Mouse (Mus musculus): ENCODE measurements at regions not wholly inside any gene's neighbourhood (a gene's known extent, or its start where the extent isn't known, plus 50 kb on each side); places are given as distances from the start of the nearest gene placed in this dataset.

GRCm38 (mm10) chr8:11098790-11099590, 90.7 kb upstream of the Irs2 start:
- Histone ChIP-seq H3K4me2 (ENCODE audit: low read depth, low read length) (0 out of 2 replicates have a peak overlapping the region, but pooled peaks have one; percentile 4), H3K27me3 (ENCODE audit: control insufficient read depth, insufficient read depth, low read length) (no peaks in the 10 kb centered on the region), H3K9me3 (replicated peaks; ENCODE audit: control insufficient read depth, low read length) (no peaks in the 10 kb centered on the region), H3K4me3 (ENCODE audit: low read length) (no peak overlapping the region), H3K36me3 (ENCODE audit: control insufficient read depth, insufficient read depth) (no peaks in the 10 kb centered on the region), H3K27ac (ENCODE audit: low read length) (peak overlapping the region; percentile 21; the same call in 1 of the 2 replicates), H3K9ac (ENCODE audit: low read length) (no peak overlapping the region), H3K4me1 (ENCODE audit: control insufficient read depth, insufficient read depth, low read length) (peaks cover 8% of the 10 kb centered on the region)
- ATAC-seq (replicated peaks; ENCODE audit: extremely low read depth, insufficient read depth, low FRiP score), result no peak
- 72% methylated on average over 11 of the region's 11 CpGs for WGBS

GRCm38 (mm10) chr8:11098228-11098778, 90.0 kb upstream of the Irs2 start:
- 39% methylated on average over 10 of the region's 10 CpGs for WGBS
- no peaks in the 10 kb centered on the region for H3K27me3 ChIP-seq (ENCODE audit: control insufficient read depth, insufficient read depth, low read length)
- H3K9me3 ChIP-seq (replicated peaks; ENCODE audit: control insufficient read depth, low read length), result no peaks in the 10 kb centered on the region
- 0 out of 2 replicates have a peak overlapping the region, but pooled peaks have one; percentile 4 for H3K4me2 ChIP-seq (ENCODE audit: low read depth, low read length)
- no peak overlapping the region for H3K4me3 ChIP-seq (ENCODE audit: low read length)
- H3K4me1 ChIP-seq (ENCODE audit: control insufficient read depth, insufficient read depth, low read length), result peaks cover 8% of the 10 kb centered on the region
- peak; percentile 86 for ATAC-seq (replicated peaks; ENCODE audit: extremely low read depth, insufficient read depth, low FRiP score)
- H3K9ac ChIP-seq (ENCODE audit: low read length), result no peak overlapping the region
- peak overlapping the region; percentile 21; the same call in 1 of the 2 replicates for H3K27ac ChIP-seq (ENCODE audit: low read length)
- no peaks in the 10 kb centered on the region for H3K36me3 ChIP-seq (ENCODE audit: control insufficient read depth, insufficient read depth)

GRCm38 (mm10) chr8:11097813-11098212, 89.6 kb upstream of the Irs2 start:
- no peak overlapping the region for H3K4me3 ChIP-seq (ENCODE audit: low read length)
- no peak overlapping the region for H3K27ac ChIP-seq (ENCODE audit: low read length)
- H3K4me1 ChIP-seq (ENCODE audit: control insufficient read depth, insufficient read depth, low read length), result peaks cover 8% of the 10 kb centered on the region
- no peak overlapping the region for H3K4me2 ChIP-seq (ENCODE audit: low read depth, low read length)
- no peaks in the 10 kb centered on the region for H3K9me3 ChIP-seq (replicated peaks; ENCODE audit: control insufficient read depth, low read length)
- 71% methylated on average over 3 of the region's 3 CpGs for WGBS
- no peaks in the 10 kb centered on the region for H3K27me3 ChIP-seq (ENCODE audit: control insufficient read depth, insufficient read depth, low read length)
- no peak for ATAC-seq (replicated peaks; ENCODE audit: extremely low read depth, insufficient read depth, low FRiP score)
- no peaks in the 10 kb centered on the region for H3K36me3 ChIP-seq (ENCODE audit: control insufficient read depth, insufficient read depth)
- no peak overlapping the region for H3K9ac ChIP-seq (ENCODE audit: low read length)

- ATAC-seq (replicated peaks; ENCODE audit: extremely low read depth, insufficient read depth, low FRiP score), result no peak
- no peak overlapping the region for H3K4me3 ChIP-seq (ENCODE audit: low read length)
- no peak overlapping the region for H3K9ac ChIP-seq (ENCODE audit: low read length)
- no peak overlapping the region for H3K27ac ChIP-seq (ENCODE audit: low read length)
- 55% methylated on average over 8 of the region's 8 CpGs for WGBS
- peaks cover 8% of the 10 kb centered on the region for H3K4me1 ChIP-seq (ENCODE audit: control insufficient read depth, insufficient read depth, low read length)
- no peak overlapping the region for H3K4me2 ChIP-seq (ENCODE audit: low read depth, low read length)
- no peaks in the 10 kb centered on the region for H3K9me3 ChIP-seq (replicated peaks; ENCODE audit: control insufficient read depth, low read length)
- H3K36me3 ChIP-seq (ENCODE audit: control insufficient read depth, insufficient read depth), result no peaks in the 10 kb centered on the region
- no peaks in the 10 kb centered on the region for H3K27me3 ChIP-seq (ENCODE audit: control insufficient read depth, insufficient read depth, low read length)
Measured at GRCm38 (mm10) chr8:11094516-11094915, 86.3 kb upstream of the Irs2 start.

GRCm38 (mm10) chr8:11092348-11092747, 84.1 kb upstream of the Irs2 start:
- no peaks in the 10 kb centered on the region for H3K27me3 ChIP-seq (ENCODE audit: control insufficient read depth, insufficient read depth, low read length)
- H3K4me3 ChIP-seq (ENCODE audit: low read length), result no peak overlapping the region
- H3K4me1 ChIP-seq (ENCODE audit: control insufficient read depth, insufficient read depth, low read length), result no peaks in the 10 kb centered on the region
- no peak for ATAC-seq (replicated peaks; ENCODE audit: extremely low read depth, insufficient read depth, low FRiP score)
- H3K27ac ChIP-seq (ENCODE audit: low read length), result no peak overlapping the region
- no peak overlapping the region for H3K9ac ChIP-seq (ENCODE audit: low read length)
- WGBS, result 40% methylated on average over 4 of the region's 4 CpGs
- no peak overlapping the region for H3K4me2 ChIP-seq (ENCODE audit: low read depth, low read length)
- H3K9me3 ChIP-seq (replicated peaks; ENCODE audit: control insufficient read depth, low read length), result no peaks in the 10 kb centered on the region
- H3K36me3 ChIP-seq (ENCODE audit: control insufficient read depth, insufficient read depth), result no peaks in the 10 kb centered on the region

GRCm38 (mm10) chr8:11091675-11092345, 83.6 kb upstream of the Irs2 start:
- Histone ChIP-seq H3K27ac (ENCODE audit: low read length) (no peak overlapping the region), H3K4me2 (ENCODE audit: low read depth, low read length) (no peak overlapping the region), H3K9ac (ENCODE audit: low read length) (no peak overlapping the region), H3K36me3 (ENCODE audit: control insufficient read depth, insufficient read depth) (no peaks in the 10 kb centered on the region), H3K4me1 (ENCODE audit: control insufficient read depth, insufficient read depth, low read length) (no peaks in the 10 kb centered on the region), H3K4me3 (ENCODE audit: low read length) (no peak overlapping the region), H3K9me3 (replicated peaks; ENCODE audit: control insufficient read depth, low read length) (no peaks in the 10 kb centered on the region), H3K27me3 (ENCODE audit: control insufficient read depth, insufficient read depth, low read length) (no peaks in the 10 kb centered on the region)
- 29% methylated on average over 3 of the region's 3 CpGs for WGBS
- no peak for ATAC-seq (replicated peaks; ENCODE audit: extremely low read depth, insufficient read depth, low FRiP score)

- 45% methylated on average over 12 of the region's 12 CpGs for WGBS
- ATAC-seq (replicated peaks; ENCODE audit: extremely low read depth, insufficient read depth, low FRiP score), result no peak
- no peak overlapping the region for H3K9ac ChIP-seq (ENCODE audit: low read length)
- H3K36me3 ChIP-seq (ENCODE audit: control insufficient read depth, insufficient read depth), result no peaks in the 10 kb centered on the region
- no peak overlapping the region for H3K4me3 ChIP-seq (ENCODE audit: low read length)
- H3K4me2 ChIP-seq (ENCODE audit: low read depth, low read length), result no peak overlapping the region
- no peaks in the 10 kb centered on the region for H3K9me3 ChIP-seq (replicated peaks; ENCODE audit: control insufficient read depth, low read length)
- H3K27me3 ChIP-seq (ENCODE audit: control insufficient read depth, insufficient read depth, low read length), result no peaks in the 10 kb centered on the region
- H3K27ac ChIP-seq (ENCODE audit: low read length), result no peak overlapping the region
- no peaks in the 10 kb centered on the region for H3K4me1 ChIP-seq (ENCODE audit: control insufficient read depth, insufficient read depth, low read length)
Measured at GRCm38 (mm10) chr8:11088946-11089665, 80.8 kb upstream of the Irs2 start.

GRCm38 (mm10) chr8:11085244-11085643, 77.0 kb upstream of the Irs2 start:
- Histone ChIP-seq H3K4me3 (ENCODE audit: low read length) (no peak overlapping the region), H3K4me1 (ENCODE audit: control insufficient read depth, insufficient read depth, low read length) (no peaks in the 10 kb centered on the region), H3K27me3 (ENCODE audit: control insufficient read depth, insufficient read depth, low read length) (no peaks in the 10 kb centered on the region), H3K9ac (ENCODE audit: low read length) (no peak overlapping the region), H3K27ac (ENCODE audit: low read length) (no peak overlapping the region), H3K36me3 (ENCODE audit: control insufficient read depth, insufficient read depth) (no peaks in the 10 kb centered on the region), H3K4me2 (ENCODE audit: low read depth, low read length) (no peak overlapping the region), H3K9me3 (replicated peaks; ENCODE audit: control insufficient read depth, low read length) (no peaks in the 10 kb centered on the region)
- ATAC-seq (replicated peaks; ENCODE audit: extremely low read depth, insufficient read depth, low FRiP score), result no peak
- 44% methylated on average over 1 of the region's 1 CpGs for WGBS

Measured in heart, embryonic 16.5 days (tissue).